Mouse (Mus musculus) midbrain, embryonic 12.5 days (tissue): ENCODE measurements around the gene Lipm. TPM values are rescaled to one million over a fixed set of nuclear protein-coding genes. Genes with fewer than 3 reads are reported as not detected.

Source experiments
- ATAC-seq: fragments of 200-750 bp; cut with Nextera tagmentation; 2 replicates; pipeline ENCODE4 v1.8.0; 2017; ENCODE audit warnings: low read depth, moderate TSS enrichment, moderate library complexity; ENCODE audit not compliant: low FRiP score
- H3K27ac ChIP-seq: fragments of 300-500 bp; sonication (generic); replicated peaks from 2 replicates; pipeline ENCODE4 v1.5.1; 2016; ENCODE audit warnings: mild to moderate bottlenecking
- H3K27me3 ChIP-seq: fragments of 300-500 bp; sonication (generic); 2 replicates; pipeline ENCODE4 v1.6.1; 2016; ENCODE audit warnings: mild to moderate bottlenecking
- H3K36me3 ChIP-seq: fragments of 300-500 bp; sonication (generic); 2 replicates; pipeline ENCODE4 v1.6.1; 2016
- H3K4me1 ChIP-seq: fragments of 300-500 bp; sonication (generic); 2 replicates; pipeline ENCODE4 v1.6.1; 2016
- H3K4me2 ChIP-seq: fragments of 300-500 bp; sonication (generic); replicated peaks from 2 replicates; pipeline ENCODE4 v1.6.1; 2016; ENCODE audit warnings: mild to moderate bottlenecking, moderate library complexity
- H3K4me3 ChIP-seq: fragments of 300-500 bp; sonication (generic); 2 replicates; pipeline ENCODE4 v1.5.1; 2016; ENCODE audit warnings: mild to moderate bottlenecking
- H3K9ac ChIP-seq: fragments of 300-500 bp; sonication (generic); replicated peaks from 2 replicates; pipeline ENCODE4 v1.6.1; 2016; ENCODE audit warnings: mild to moderate bottlenecking, moderate library complexity
- H3K9me3 ChIP-seq: fragments of 300-500 bp; sonication (generic); 2 replicates; pipeline ENCODE4 v1.6.1; 2016; ENCODE audit warnings: mild to moderate bottlenecking
- WGBS: fragments of 180-500 bp; shearing (Covaris S2); methylation state at CpG from one replicate; pipeline ENCODE4 v1.1.7; 2016; 5-methylcytosine and 5-hydroxymethylcytosine counted together
- polyA plus RNA-seq: library from polyadenylated mRNA; unstranded; fragments of >200 nt; fragmentation: Nextera tagmentation; extraction: Ambion mirVana; gene quantifications from 2 replicates; pipeline ENCODE4 v1.2.1, GENCODE M21; 2016

The Lipm gene
- not detected in 2 replicates for polyA plus RNA-seq

GRCm38 (mm10) chr19:34100633-34101032 is at the start of gene Lipm:
TSS of gene Lipm (plus strand) at chr19:34100933.
- no peak for ATAC-seq
- no peak within 1 kb of the TSS for H3K4me2 ChIP-seq
- no peak within 1 kb of the TSS for H3K27ac ChIP-seq
- no peaks in the 10 kb centered on the region for H3K36me3 ChIP-seq
- no peaks in the 10 kb centered on the region for H3K27me3 ChIP-seq
- H3K4me1 ChIP-seq = no peaks in the 10 kb centered on the region
- no peak within 1 kb of the TSS for H3K9ac ChIP-seq
- 81% methylated on average over 4 of the region's 4 CpGs for WGBS
- H3K9me3 ChIP-seq = no peaks in the 10 kb centered on the region
- no peak within 1 kb of the TSS for H3K4me3 ChIP-seq

- H3K36me3 ChIP-seq = no peaks in the 10 kb centered on the region
- H3K4me2 ChIP-seq = no peak overlapping the region
- no peaks in the 10 kb centered on the region for H3K9me3 ChIP-seq
- H3K4me1 ChIP-seq = no peaks in the 10 kb centered on the region
- WGBS = 84% methylated on average over 3 of the region's 3 CpGs
- no peak overlapping the region for H3K27ac ChIP-seq
- ATAC-seq = no peak
- H3K9ac ChIP-seq = no peak overlapping the region
- H3K27me3 ChIP-seq = no peaks in the 10 kb centered on the region
- H3K4me3 ChIP-seq = no peak overlapping the region
Measured at GRCm38 (mm10) chr19:34051502-34051901, 49.2 kb upstream of the Lipm start.

GRCm38 (mm10) chr19:34063547-34063946 is 37.2 kb upstream of the Lipm start:
- ATAC-seq = no peak
- WGBS = 64% methylated on average over 1 of the region's 1 CpGs
- H3K36me3 ChIP-seq = no peaks in the 10 kb centered on the region

GRCm38 (mm10) chr19:34064059-34064458 is 36.7 kb upstream of the Lipm start:
- Histone ChIP-seq H3K9me3 (no peaks in the 10 kb centered on the region), H3K4me3 (no peak overlapping the region), H3K36me3 (no peaks in the 10 kb centered on the region), H3K27ac (no peak overlapping the region), H3K27me3 (no peaks in the 10 kb centered on the region), H3K9ac (no peak overlapping the region), H3K4me1 (no peaks in the 10 kb centered on the region), H3K4me2 (no peak overlapping the region)
- no peak for ATAC-seq
- WGBS = 87% methylated on average over 4 of the region's 4 CpGs

More at GRCm38 (mm10) chr19:34063547-34063946, 37.2 kb upstream of the Lipm start:
- Histone ChIP-seq H3K9ac (no peak overlapping the region), H3K27me3 (no peaks in the 10 kb centered on the region), H3K4me2 (no peak overlapping the region), H3K27ac (no peak overlapping the region), H3K4me1 (no peaks in the 10 kb centered on the region), H3K9me3 (no peaks in the 10 kb centered on the region), H3K4me3 (no peak overlapping the region)

GRCm38 (mm10) chr19:34066779-34067472 is 33.8 kb upstream of the Lipm start, which contains the start of gene Lipn:
TSS of gene Lipn (plus strand) at chr19:34067358.
- Histone ChIP-seq H3K9ac (no peak within 1 kb of the TSS), H3K4me2 (no peak within 1 kb of the TSS), H3K36me3 (no peaks in the 10 kb centered on the region), H3K27me3 (no peaks in the 10 kb centered on the region), H3K4me1 (no peaks in the 10 kb centered on the region), H3K9me3 (no peaks in the 10 kb centered on the region), H3K27ac (no peak within 1 kb of the TSS), H3K4me3 (no peak within 1 kb of the TSS)
- no peak for ATAC-seq
- 87% methylated on average over 9 of the region's 9 CpGs for WGBS

- no peaks in the 10 kb centered on the region for H3K9me3 ChIP-seq
- no peak overlapping the region for H3K4me3 ChIP-seq
- no peaks in the 10 kb centered on the region for H3K36me3 ChIP-seq
- H3K4me2 ChIP-seq = no peak overlapping the region
- no peaks in the 10 kb centered on the region for H3K4me1 ChIP-seq
- H3K9ac ChIP-seq = no peak overlapping the region
- no peaks in the 10 kb centered on the region for H3K27me3 ChIP-seq
- ATAC-seq = no peak
- H3K27ac ChIP-seq = no peak overlapping the region
Measured at GRCm38 (mm10) chr19:34074239-34074638, 26.5 kb upstream of the Lipm start.

GRCm38 (mm10) chr19:34078130-34078529 is 22.6 kb upstream of the Lipm start:
- no peaks in the 10 kb centered on the region for H3K4me1 ChIP-seq
- ATAC-seq = no peak

GRCm38 (mm10) chr19:34089011-34089680 is 11.6 kb upstream of the Lipm start:
- no peak for ATAC-seq
- Histone ChIP-seq H3K4me2 (no peak overlapping the region), H3K36me3 (no peaks in the 10 kb centered on the region), H3K4me3 (no peak overlapping the region), H3K27ac (no peak overlapping the region), H3K9ac (no peak overlapping the region), H3K27me3 (no peaks in the 10 kb centered on the region), H3K4me1 (no peaks in the 10 kb centered on the region), H3K9me3 (no peaks in the 10 kb centered on the region)
- WGBS = 85% methylated on average over 3 of the region's 3 CpGs

More at GRCm38 (mm10) chr19:34078130-34078529, 22.6 kb upstream of the Lipm start:
- H3K4me3 ChIP-seq = no peak overlapping the region
- no peaks in the 10 kb centered on the region for H3K27me3 ChIP-seq
- no peak overlapping the region for H3K9ac ChIP-seq
- H3K9me3 ChIP-seq = no peaks in the 10 kb centered on the region
- 75% methylated on average over 2 of the region's 2 CpGs for WGBS
- H3K27ac ChIP-seq = no peak overlapping the region
- H3K4me2 ChIP-seq = no peak overlapping the region
- no peaks in the 10 kb centered on the region for H3K36me3 ChIP-seq

- Histone ChIP-seq H3K9me3 (no peaks in the 10 kb centered on the region), H3K4me3 (no peak overlapping the region), H3K9ac (no peak overlapping the region), H3K27me3 (no peaks in the 10 kb centered on the region), H3K36me3 (no peaks in the 10 kb centered on the region), H3K4me2 (no peak overlapping the region), H3K27ac (no peak overlapping the region), H3K4me1 (no peaks in the 10 kb centered on the region)
- ATAC-seq = no peak
- WGBS = 83% methylated on average over 5 of the region's 5 CpGs
Measured at GRCm38 (mm10) chr19:34095381-34095780, 5.4 kb upstream of the Lipm start.

GRCm38 (mm10) chr19:34096228-34096627 is 4.5 kb upstream of the Lipm start:
- Histone ChIP-seq H3K27me3 (no peaks in the 10 kb centered on the region), H3K4me2 (no peak overlapping the region), H3K9ac (no peak overlapping the region), H3K4me3 (no peak overlapping the region), H3K27ac (no peak overlapping the region), H3K9me3 (no peaks in the 10 kb centered on the region), H3K4me1 (no peaks in the 10 kb centered on the region), H3K36me3 (no peaks in the 10 kb centered on the region)
- WGBS = 82% methylated on average over 1 of the region's 1 CpGs
- no peak for ATAC-seq

- 87% methylated on average over 7 of the region's 7 CpGs for WGBS
- Histone ChIP-seq H3K4me1 (no peaks in the 10 kb centered on the region), H3K4me2 (no peak overlapping the region), H3K9me3 (no peaks in the 10 kb centered on the region), H3K4me3 (no peak overlapping the region), H3K27ac (no peak overlapping the region), H3K36me3 (no peaks in the 10 kb centered on the region), H3K9ac (no peak overlapping the region), H3K27me3 (no peaks in the 10 kb centered on the region)
- ATAC-seq = no peak
Measured at GRCm38 (mm10) chr19:34101888-34102287, 1.2 kb downstream of the Lipm start.

- H3K9ac ChIP-seq = no peak overlapping the region
- H3K4me1 ChIP-seq = no peaks in the 10 kb centered on the region
- no peak overlapping the region for H3K4me3 ChIP-seq
- H3K27ac ChIP-seq = no peak overlapping the region
- H3K9me3 ChIP-seq = no peaks in the 10 kb centered on the region
- H3K36me3 ChIP-seq = no peaks in the 10 kb centered on the region
- 85% methylated on average over 3 of the region's 3 CpGs for WGBS
- no peak overlapping the region for H3K4me2 ChIP-seq
- no peaks in the 10 kb centered on the region for H3K27me3 ChIP-seq
- ATAC-seq = no peak
Measured at GRCm38 (mm10) chr19:34104841-34105240, 4.1 kb downstream of the Lipm start.
